Mouse (Mus musculus) C2C12 (cell line): ENCODE data around the gene Sh3tc1. TPM values are rescaled to one million over a fixed set of nuclear protein-coding genes. Genes with fewer than 3 reads are reported as not detected.

ENCODE experiments used
- H3K27me3 ChIP-seq: one replicate; pipeline ENCODE4 v1.6.1; 2011; ENCODE audit not compliant: control insufficient read depth, insufficient read depth, insufficient read length
- H3K36me3 ChIP-seq: one replicate; pipeline ENCODE4 v1.6.1; 2011; ENCODE audit not compliant: control insufficient read depth, insufficient read depth
- H3K4me3 ChIP-seq: one replicate; pipeline ENCODE4 v1.5.1; 2011; ENCODE audit warnings: mild to moderate bottlenecking, control low read depth; ENCODE audit not compliant: poor library complexity, insufficient read depth, severe bottlenecking
- H3K79me2 ChIP-seq: one replicate; pipeline ENCODE4 v1.6.1; 2011; ENCODE audit not compliant: control insufficient read depth, insufficient read depth
- H3K79me3 ChIP-seq: one replicate; pipeline ENCODE4 v1.6.1; 2011; ENCODE audit warnings: low read depth, control low read depth
- H3ac ChIP-seq: one replicate; pipeline ENCODE3; 2011; ENCODE audit warnings: low read depth; ENCODE audit not compliant: control insufficient read depth, insufficient read length
- CEBPB ChIP-seq: IDR thresholded peaks from one replicate; pipeline ENCODE4 v1.6.1; 2011; ENCODE audit warnings: low read depth, mild to moderate bottlenecking, control low read depth, moderate library complexity
- CTCF ChIP-seq: IDR thresholded peaks from one replicate; pipeline ENCODE4 v1.5.1; 2011; ENCODE audit not compliant: control insufficient read depth, insufficient read depth, insufficient read length
- FOSL1 ChIP-seq: IDR thresholded peaks from one replicate; pipeline ENCODE4 v1.8.0; 2011; ENCODE audit warnings: mild to moderate bottlenecking, low read length; ENCODE audit not compliant: poor library complexity, insufficient read depth, severe bottlenecking
- MAX ChIP-seq: IDR thresholded peaks from one replicate; pipeline ENCODE4 v1.6.1; 2011; ENCODE audit warnings: mild to moderate bottlenecking, control low read depth
- MYOD1 ChIP-seq: IDR thresholded peaks from one replicate; pipeline ENCODE4 v1.6.1; 2011; ENCODE audit warnings: low read depth; ENCODE audit not compliant: control insufficient read depth, insufficient read length
- MYOG ChIP-seq: IDR thresholded peaks from one replicate; pipeline ENCODE4 v1.6.1; 2011; ENCODE audit not compliant: control insufficient read depth, insufficient read length; ENCODE audit errors: extremely low read depth
- USF1 ChIP-seq: IDR thresholded peaks from one replicate; pipeline ENCODE4 v1.6.1; 2011; ENCODE audit warnings: low read depth, mild to moderate bottlenecking, control low read depth, moderate library complexity
- polyA plus RNA-seq: library from polyadenylated mRNA; unstranded; fragments of >200 nt; fragmentation: generic; extraction: Trizol; gene quantifications from one replicate; pipeline ENCODE4 v1.2.1, GENCODE M21; 2012; ENCODE audit warnings: missing spikeins

The Sh3tc1 gene
- polyA plus RNA-seq, 1 experiment: 0.20 TPM

DNA sequence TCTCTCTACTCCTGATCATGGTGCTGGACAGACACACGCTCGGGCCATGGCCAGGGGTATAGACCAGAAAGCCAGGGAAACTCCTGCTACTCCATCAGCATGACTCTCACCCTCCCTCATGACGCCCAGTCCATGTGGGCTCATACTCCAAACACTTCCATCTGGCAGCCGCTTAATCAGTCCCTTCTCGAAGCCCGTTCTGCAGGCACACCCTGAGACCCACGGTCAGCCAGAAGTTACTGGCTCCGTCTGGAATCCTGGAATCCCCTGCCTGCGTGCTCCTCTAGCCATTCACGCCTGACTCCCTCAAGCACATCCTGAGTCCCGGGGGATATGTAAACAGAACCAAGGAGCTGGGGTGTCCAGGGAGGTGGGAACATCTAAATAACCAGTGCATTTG is 48.5 kb downstream of the Sh3tc1 start:
- Histone ChIP-seq H3K27me3 (no peaks in the 10 kb centered on the region), H3K79me2 (no peaks in the 10 kb centered on the region), H3ac (no peak overlapping the region), H3K79me3 (no peaks in the 10 kb centered on the region), H3K4me3 (no peak overlapping the region), H3K36me3 (no peaks in the 10 kb centered on the region)
- TF ChIP-seq MYOD1 (no peak), CEBPB (no peak), MYOG (no peak), USF1 (no peak), FOSL1 (no peak), MAX (no peak)

DNA sequence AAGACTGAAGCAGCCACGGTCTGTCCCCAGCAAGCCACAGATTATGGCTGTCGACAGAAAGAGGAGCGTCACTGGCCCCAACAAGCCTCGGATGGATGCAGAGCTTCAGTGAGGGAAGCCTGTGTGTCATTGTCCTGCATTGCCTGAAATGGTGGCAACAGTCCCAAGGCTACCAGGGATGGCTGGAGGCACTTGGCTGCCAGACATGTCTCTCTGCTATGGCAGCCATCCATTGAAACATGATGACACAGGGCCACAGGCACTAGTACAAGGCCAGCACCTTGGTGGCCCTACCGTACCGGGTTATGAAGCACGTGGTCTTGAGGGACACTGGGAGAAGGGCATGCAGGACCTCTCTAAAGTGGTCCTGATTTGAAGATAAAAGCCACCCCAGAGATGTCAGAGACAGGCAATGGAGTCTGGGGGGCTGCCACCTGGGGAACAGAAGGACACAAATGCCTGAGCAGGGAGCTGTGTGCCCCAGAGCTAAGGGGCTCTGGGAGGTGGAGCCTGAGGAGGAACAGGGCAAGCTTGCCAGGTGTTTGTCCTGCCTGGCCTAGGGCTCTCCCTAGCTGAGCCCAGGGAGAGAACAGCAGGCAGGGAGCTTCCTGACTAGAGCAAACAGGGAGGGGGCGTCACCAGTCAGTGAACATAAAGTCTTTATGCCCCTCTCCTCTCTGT is 49.2 kb downstream of the Sh3tc1 start:
- H3K27me3 ChIP-seq: no peaks in the 10 kb centered on the region
- H3K79me3 ChIP-seq: no peaks in the 10 kb centered on the region
- TF ChIP-seq CTCF (no peak), MYOG (no peak), MAX (no peak), MYOD1 (no peak), USF1 (no peak), CEBPB (no peak), FOSL1 (no peak)
- H3ac ChIP-seq: no peak overlapping the region
- H3K4me3 ChIP-seq: no peak overlapping the region
- H3K36me3 ChIP-seq: no peaks in the 10 kb centered on the region
- H3K79me2 ChIP-seq: no peaks in the 10 kb centered on the region

DNA sequence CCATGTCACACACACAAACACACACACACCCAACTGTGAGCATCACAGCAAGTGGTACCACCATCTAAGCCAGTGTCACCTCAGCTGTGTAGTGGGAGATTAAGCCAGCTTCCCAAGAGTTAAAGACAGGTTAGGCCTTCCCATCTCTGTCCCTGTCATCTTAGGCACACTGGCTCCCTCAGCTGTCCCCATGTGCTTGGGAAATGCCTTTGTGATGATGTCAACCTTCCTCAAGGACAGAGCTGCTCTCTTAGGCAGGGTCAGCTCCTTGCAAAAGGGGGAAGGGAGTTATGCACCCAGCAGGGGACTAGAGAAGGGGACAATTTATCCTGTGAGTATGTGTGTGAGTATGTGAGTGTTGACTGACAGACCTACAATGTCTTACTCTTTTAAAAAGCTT is 50.4 kb downstream of the Sh3tc1 start:
- Histone ChIP-seq H3K27me3 (no peaks in the 10 kb centered on the region), H3ac (no peak overlapping the region), H3K79me2 (no peaks in the 10 kb centered on the region), H3K4me3 (no peak overlapping the region), H3K79me3 (no peaks in the 10 kb centered on the region), H3K36me3 (no peaks in the 10 kb centered on the region)
- TF ChIP-seq CTCF: no peak
- no peak for TF ChIP-seq FOSL1
- no peak for TF ChIP-seq MYOG
- no peak for TF ChIP-seq MYOD1
- TF ChIP-seq CEBPB: no peak
- TF ChIP-seq MAX: no peak
- TF ChIP-seq USF1: no peak

DNA sequence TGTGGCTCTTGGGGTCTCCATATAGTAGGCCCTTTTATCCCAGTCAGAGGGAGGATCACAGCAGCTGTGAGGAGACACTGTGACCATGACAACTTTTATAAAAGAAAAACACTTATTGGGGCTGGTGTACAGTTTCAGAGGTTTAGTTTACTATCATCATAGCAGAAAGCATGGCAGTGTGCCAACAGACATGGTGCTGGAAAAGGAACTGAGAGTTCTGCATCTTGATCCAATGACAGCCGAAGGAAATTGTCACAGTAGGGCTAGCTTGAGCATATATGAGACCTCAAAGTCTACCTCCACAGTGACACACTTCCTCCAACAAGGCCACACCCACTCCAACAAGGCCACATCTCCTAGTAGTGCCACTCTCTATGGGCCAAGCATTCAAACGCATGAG is 50.9 kb downstream of the Sh3tc1 start:
- TF ChIP-seq MYOG (no peak), MAX (no peak), MYOD1 (no peak), CTCF (no peak), FOSL1 (no peak), CEBPB (no peak), USF1 (no peak)
- Histone ChIP-seq H3K36me3 (no peaks in the 10 kb centered on the region), H3K4me3 (no peak overlapping the region), H3K79me2 (no peaks in the 10 kb centered on the region), H3K79me3 (no peaks in the 10 kb centered on the region), H3K27me3 (no peaks in the 10 kb centered on the region), H3ac (no peak overlapping the region)

DNA sequence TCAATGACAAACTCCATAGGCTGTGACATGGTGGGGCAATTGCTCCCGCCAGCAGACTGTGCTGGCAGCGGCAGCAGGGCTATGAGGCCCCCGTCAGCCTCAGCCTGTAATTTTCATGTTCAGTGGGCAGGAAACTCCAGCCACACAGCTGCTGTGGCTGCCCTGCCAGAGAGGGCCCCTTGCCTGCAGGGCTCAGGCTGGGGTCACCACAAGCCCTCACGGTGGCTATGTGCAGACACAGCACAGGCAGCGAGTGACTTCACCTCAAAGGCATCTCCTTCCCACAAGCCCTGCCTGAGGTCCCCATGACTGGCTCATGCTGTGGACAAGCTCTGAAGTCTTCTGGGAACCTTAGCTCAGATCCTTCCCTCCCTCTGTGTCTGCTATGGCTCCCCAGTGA is 52.7 kb downstream of the Sh3tc1 start:
- no peaks in the 10 kb centered on the region for H3K79me3 ChIP-seq
- H3K36me3 ChIP-seq: no peaks in the 10 kb centered on the region
- H3ac ChIP-seq: no peak overlapping the region
- H3K79me2 ChIP-seq: no peaks in the 10 kb centered on the region
- TF ChIP-seq FOSL1: peak; percentile 14
- no peak for TF ChIP-seq MYOG
- peak; percentile 77 for TF ChIP-seq MYOD1
- no peaks in the 10 kb centered on the region for H3K27me3 ChIP-seq
- no peak overlapping the region for H3K4me3 ChIP-seq

DNA sequence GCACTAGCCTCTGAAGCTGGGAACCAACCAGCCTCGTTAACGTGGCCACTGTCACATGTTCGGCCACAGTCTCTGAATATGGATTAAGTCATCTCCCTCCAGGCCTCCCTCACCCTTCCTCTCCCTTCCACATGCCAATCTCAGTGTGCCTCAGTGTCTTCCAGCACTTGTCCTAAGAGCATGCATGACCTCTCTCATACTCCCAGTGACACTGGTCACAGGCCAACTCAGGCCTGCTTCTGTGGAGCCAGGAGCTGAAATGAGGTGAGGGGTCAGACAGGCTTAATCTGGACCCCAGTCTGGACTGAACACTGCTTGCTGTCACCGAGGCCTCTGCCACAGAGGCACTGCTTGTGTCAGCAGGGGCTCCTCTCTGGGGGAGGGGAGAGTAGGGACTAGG is 53.5 kb downstream of the Sh3tc1 start:
- TF ChIP-seq CTCF (no peak), CEBPB (no peak), MYOG (no peak), MYOD1 (no peak), FOSL1 (no peak), MAX (no peak), USF1 (no peak)
- Histone ChIP-seq H3K27me3 (no peaks in the 10 kb centered on the region), H3ac (no peak overlapping the region)

More for the DNA sequence above, 53.5 kb downstream of the Sh3tc1 start:
- Histone ChIP-seq H3K4me3 (no peak overlapping the region), H3K36me3 (no peaks in the 10 kb centered on the region), H3K79me3 (no peaks in the 10 kb centered on the region), H3K79me2 (no peaks in the 10 kb centered on the region)
